Mouse (Mus musculus) liver, embryonic 14.5 days (tissue): ENCODE results near the gene Maneal. TPM values are rescaled to one million over a fixed set of nuclear protein-coding genes. Genes with fewer than 3 reads are reported as not detected.

Experiments used
- ATAC-seq: fragments of 200-750 bp; cut with Nextera tagmentation; 2 replicates; pipeline ENCODE4 v1.8.0; 2017; ENCODE audit warnings: moderate number of reproducible peaks, mild to moderate bottlenecking, moderate library complexity; ENCODE audit not compliant: insufficient read depth
- DNase-seq, 3 experiments: peaks; one replicate each; pipeline ENCODE4 v3.0.0-alpha.2; 2012 to 2013; ENCODE audit warnings: low read depth in 3 of 3, low spot score in 3 of 3
- H3K27ac ChIP-seq: fragments of 300-500 bp; sonication (generic); 2 replicates; pipeline ENCODE4 v1.5.1; 2014; ENCODE audit warnings: moderate library complexity, mild to moderate bottlenecking, control low read depth, inconsistent platforms
- H3K27me3 ChIP-seq: fragments of 300-500 bp; sonication (generic); 2 replicates; pipeline ENCODE4 v1.6.1; 2014; ENCODE audit warnings: mild to moderate bottlenecking, low read length, moderate library complexity; ENCODE audit not compliant: control insufficient read depth, insufficient read depth
- H3K36me3 ChIP-seq: fragments of 300-500 bp; sonication (generic); replicated peaks from 2 replicates; pipeline ENCODE4 v1.6.1; 2014; ENCODE audit warnings: low read depth; ENCODE audit not compliant: control insufficient read depth, insufficient read depth
- H3K4me1 ChIP-seq, 2 experiments: fragments of 200-500 bp in 1 of 2; fragments of 300-500 bp in 1 of 2; sonication (generic) in 1 of 2; replicated peaks; 2 replicates each; pipeline ENCODE4 v1.6.1; 2012 to 2014; ENCODE audit warnings: antibody characterized with exemption in 1 of 2, inconsistent platforms in 1 of 2, low read length in 1 of 2; ENCODE audit not compliant: control insufficient read depth in 2 of 2, insufficient read depth in 2 of 2
- H3K4me2 ChIP-seq: fragments of 300-500 bp; sonication (generic); 2 replicates; pipeline ENCODE4 v1.6.1; 2014; ENCODE audit warnings: low read depth, mild to moderate bottlenecking, control low read depth, moderate library complexity
- H3K4me3 ChIP-seq, 2 experiments: fragments of 200-500 bp in 1 of 2; fragments of 300-500 bp in 1 of 2; sonication (generic) in 1 of 2; 2 replicates each; pipeline ENCODE4 v1.5.1; 2012 to 2014; ENCODE audit warnings: low read depth in 2 of 2, low read length in 2 of 2, mild to moderate bottlenecking in 2 of 2, control low read depth in 1 of 2, inconsistent platforms in 1 of 2, moderate library complexity in 1 of 2; ENCODE audit not compliant: insufficient read depth in 1 of 2
- H3K9ac ChIP-seq: fragments of 300-500 bp; sonication (generic); replicated peaks from 2 replicates; pipeline ENCODE4 v1.6.1; 2014; ENCODE audit warnings: mild to moderate bottlenecking, control low read depth, moderate library complexity
- H3K9me3 ChIP-seq: fragments of 300-500 bp; sonication (generic); 2 replicates; pipeline ENCODE4 v1.6.1; 2016; ENCODE audit warnings: low read length, mixed read lengths; ENCODE audit not compliant: control insufficient read depth
- CTCF ChIP-seq: IDR thresholded peaks from 2 replicates; pipeline ENCODE4 v1.5.1; 2016; ENCODE audit warnings: antibody characterized with exemption, low read depth, control low read depth
- EP300 ChIP-seq: IDR thresholded peaks from 2 replicates; pipeline ENCODE4 v1.6.1; 2016; ENCODE audit warnings: antibody characterized with exemption, low read depth
- WGBS: fragments of 180-500 bp; shearing (Covaris S2); extraction: QIAGEN DNeasy Blood & Tissue Kit; methylation state at CpG from one replicate; pipeline ENCODE4 v1.1.7; 2014; ENCODE audit not compliant: insufficient replicate concordance; 5-methylcytosine and 5-hydroxymethylcytosine counted together
- polyA plus RNA-seq, 2 experiments: library from polyadenylated mRNA; depleted of rRNA in 1 of 2; stranded (reverse) in 1 of 2; unstranded in 1 of 2; fragments of >200 nt; fragmentation: Nextera tagmentation in 1 of 2; extraction: Ambion mirVana in 1 of 2; gene quantifications; 2 replicates each; pipeline versions ENCODE4 v1.2.1 to v1.2.3; 2012 to 2014

Gene Maneal
- polyA plus RNA-seq, 2 experiments = 0.06 TPM

GRCm38 (mm10) chr4:124832796-124833195 lies 29.2 kb downstream of the Maneal start:
- DNase-seq (no peak), ATAC-seq (no peak)
- H3K27ac ChIP-seq = no peak overlapping the region
- 88% methylated on average over 10 of the region's 10 CpGs for WGBS
- TF ChIP-seq CTCF = no peak
- TF ChIP-seq EP300 = no peak
- no peaks in the 10 kb centered on the region for H3K9me3 ChIP-seq
- peaks cover 20% of the 10 kb centered on the region for H3K36me3 ChIP-seq
- no peak overlapping the region for H3K4me3 ChIP-seq
- H3K27me3 ChIP-seq = no peaks in the 10 kb centered on the region
- H3K4me1 ChIP-seq = no peaks in the 10 kb centered on the region
- no peak overlapping the region for H3K4me2 ChIP-seq
- H3K9ac ChIP-seq = no peak overlapping the region

DNA sequence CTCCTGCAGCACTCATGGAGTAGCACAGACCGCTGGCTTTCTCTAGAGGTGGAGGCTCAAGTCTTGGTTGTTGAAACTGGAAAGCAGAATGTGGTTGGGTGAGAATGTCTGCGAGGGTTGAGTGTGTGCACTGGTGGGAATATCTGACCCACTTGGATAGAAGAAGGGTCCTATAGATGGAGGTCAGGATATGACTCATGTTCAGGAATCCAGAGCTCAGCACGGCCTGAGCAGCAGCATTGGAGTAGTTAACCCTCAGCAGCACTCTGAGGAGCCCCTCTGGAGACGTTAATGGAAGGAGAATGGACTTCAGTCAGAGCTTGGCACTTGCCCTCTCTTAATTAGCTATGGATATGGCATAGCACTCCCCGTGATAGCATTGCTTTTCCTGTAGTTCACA lies 32.3 kb downstream of the Maneal start:
- DNase-seq (no peak), ATAC-seq (no peak)
- TF ChIP-seq EP300 (no peak), CTCF (no peak)
- 62% methylated on average over 5 of the region's 5 CpGs for WGBS
- H3K27ac ChIP-seq = no peak overlapping the region
- no peak overlapping the region for H3K9ac ChIP-seq
- no peaks in the 10 kb centered on the region for H3K27me3 ChIP-seq
- H3K4me3 ChIP-seq = no peak overlapping the region
- no peak overlapping the region for H3K4me2 ChIP-seq
- peaks cover 25% of the 10 kb centered on the region for H3K36me3 ChIP-seq
- H3K4me1 ChIP-seq = no peaks in the 10 kb centered on the region
- no peaks in the 10 kb centered on the region for H3K9me3 ChIP-seq

- no peak for DNase-seq
- Histone ChIP-seq H3K4me1 (no peaks in the 10 kb centered on the region), H3K9me3 (no peaks in the 10 kb centered on the region), H3K4me3 (no peak overlapping the region), H3K9ac (no peak overlapping the region), H3K27me3 (no peaks in the 10 kb centered on the region), H3K4me2 (no peak overlapping the region), H3K36me3 (peaks cover 44% of the 10 kb centered on the region), H3K27ac (no peak overlapping the region)
- no peak for TF ChIP-seq EP300
- no peak for TF ChIP-seq CTCF
- WGBS = 90% methylated on average over 21 of the region's 21 CpGs
- no peak for ATAC-seq
Observed at GRCm38 (mm10) chr4:124825371-124825965, 36.5 kb downstream of the Maneal start.

DNA sequence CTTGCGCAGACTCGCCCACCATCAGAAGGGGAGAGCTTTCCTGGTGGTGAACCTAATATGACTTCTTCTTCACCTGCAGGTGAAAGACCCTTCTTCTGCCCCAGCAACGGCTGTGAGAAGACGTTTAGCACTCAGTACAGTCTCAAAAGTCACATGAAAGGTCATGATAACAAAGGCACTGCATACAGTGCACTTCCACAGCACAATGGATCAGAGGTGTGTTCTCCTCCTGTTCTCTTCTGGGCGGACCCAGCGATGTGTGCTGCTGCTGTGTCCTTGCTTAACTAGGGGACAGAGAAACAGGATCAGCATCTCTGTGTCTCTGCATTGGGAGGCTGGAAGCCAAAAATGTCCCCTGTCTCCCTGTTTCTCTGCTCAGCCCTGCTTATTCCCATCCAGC lies 37.0 kb downstream of the Maneal start:
- Histone ChIP-seq H3K27me3 (no peaks in the 10 kb centered on the region), H3K27ac (no peak overlapping the region), H3K36me3 (peaks cover 48% of the 10 kb centered on the region), H3K9ac (no peak overlapping the region), H3K4me2 (no peak overlapping the region), H3K9me3 (no peaks in the 10 kb centered on the region), H3K4me1 (no peaks in the 10 kb centered on the region), H3K4me3 (no peak overlapping the region)
- DNase-seq (no peak), ATAC-seq (no peak)
- WGBS = 85% methylated on average over 6 of the region's 6 CpGs
- no peak for TF ChIP-seq EP300
- no peak for TF ChIP-seq CTCF

DNA sequence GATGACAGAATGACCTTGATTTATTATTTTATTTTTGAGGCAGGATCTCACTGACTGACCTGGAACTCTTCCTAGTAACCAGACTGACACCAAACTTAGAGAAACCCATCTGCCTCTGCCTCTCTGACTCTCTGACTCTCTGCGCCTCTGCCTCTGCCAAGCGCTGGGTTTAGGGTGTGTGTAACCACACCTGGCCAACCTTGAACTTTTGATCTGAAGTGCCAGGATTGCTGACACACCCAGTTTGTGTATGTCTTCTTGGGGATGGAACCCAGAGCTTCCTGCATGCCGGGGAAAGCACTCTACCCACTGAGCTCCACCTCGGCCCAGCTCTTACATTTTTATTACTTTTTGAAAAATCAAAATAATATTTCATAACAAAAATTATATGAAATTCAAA lies 43.1 kb downstream of the Maneal start:
- Histone ChIP-seq H3K4me2 (no peak overlapping the region), H3K27ac (no peak overlapping the region), H3K4me3 (no peak overlapping the region), H3K9ac (no peak overlapping the region), H3K4me1 (peaks cover 0 to 14% of the 10 kb centered on the region in 2 experiments; a peak in 2 of 4 replicates), H3K9me3 (no peaks in the 10 kb centered on the region), H3K36me3 (peaks cover 34% of the 10 kb centered on the region), H3K27me3 (no peaks in the 10 kb centered on the region)
- 75% methylated on average over 4 of the region's 4 CpGs for WGBS
- TF ChIP-seq CTCF (no peak), EP300 (no peak)
- ATAC-seq (no peak), DNase-seq (no peak)
